Mouse (Mus musculus): ENCODE results near the gene Nbea. TPM values are rescaled to one million over a fixed set of nuclear protein-coding genes. Genes with fewer than 3 reads are reported as not detected.

The Nbea gene
- polyA plus RNA-seq, 1 experiment from 2014 or later, result 17.1 TPM

- no peaks in the 10 kb centered on the region for H3K4me1 ChIP-seq
- H3K27me3 ChIP-seq (replicated peaks; ENCODE audit: low read depth, poor library complexity, severe bottlenecking), result no peaks in the 10 kb centered on the region
- H3K4me3 ChIP-seq, result no peak overlapping the region
- DNase-seq (ENCODE audit: low spot score), result no peak
- H3K9me3 ChIP-seq, result no peaks in the 10 kb centered on the region
- no peaks in the 10 kb centered on the region for H3K36me3 ChIP-seq (replicated peaks)
- H3K27ac ChIP-seq (replicated peaks), result no peak overlapping the region
- 87% methylated on average over 2 of the region's 2 CpGs for WGBS
Observed at GRCm38 (mm10) chr3:56108101-56108500, 75.4 kb downstream of the Nbea start.

GRCm38 (mm10) chr3:56097105-56097504 lies 86.4 kb downstream of the Nbea start:
- Histone ChIP-seq H3K4me1 (peaks cover 10% of the 10 kb centered on the region), H3K27me3 (replicated peaks; ENCODE audit: low read depth, poor library complexity, severe bottlenecking) (no peaks in the 10 kb centered on the region), H3K9me3 (no peaks in the 10 kb centered on the region), H3K36me3 (replicated peaks) (no peaks in the 10 kb centered on the region), H3K27ac (replicated peaks) (0 out of 2 replicates have a peak overlapping the region, but pooled peaks have one; percentile 15), H3K4me3 (no peak overlapping the region)
- WGBS, result 9% methylated on average over 5 of the region's 5 CpGs
- peak; percentile 26 for DNase-seq (ENCODE audit: low spot score)

DNA sequence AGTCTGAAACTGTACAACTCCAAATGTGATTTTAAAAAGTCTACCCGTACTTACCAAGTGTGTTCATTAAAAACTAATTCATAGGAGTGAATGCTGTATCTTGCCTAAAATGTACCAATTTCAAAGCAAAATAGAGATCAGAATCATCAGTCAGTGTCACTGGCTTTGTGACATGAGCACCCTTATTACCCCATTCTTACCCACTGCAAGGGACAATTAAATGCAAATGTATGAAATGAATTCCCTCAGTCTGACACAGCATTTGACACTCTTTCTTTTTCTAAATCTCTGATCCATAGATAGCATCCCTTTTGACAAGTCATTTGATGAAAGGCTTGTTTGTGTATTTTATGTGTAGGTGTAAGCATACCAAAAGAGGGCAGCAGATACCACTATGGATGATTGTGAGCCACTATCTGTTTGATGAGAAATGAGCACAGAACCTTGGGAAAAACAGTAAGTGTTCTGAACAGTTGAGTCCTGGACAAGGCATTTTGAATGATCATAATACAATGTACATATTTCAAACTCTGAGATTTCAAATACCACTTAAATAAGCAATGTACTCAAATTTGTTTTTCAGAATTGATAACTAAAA lies 104.4 kb downstream of the Nbea start:
- Histone ChIP-seq H3K4me3 (no peak overlapping the region), H3K27ac (replicated peaks) (no peak overlapping the region), H3K4me1 (no peaks in the 10 kb centered on the region), H3K9me3 (no peaks in the 10 kb centered on the region), H3K27me3 (replicated peaks; ENCODE audit: low read depth, poor library complexity, severe bottlenecking) (no peaks in the 10 kb centered on the region), H3K36me3 (replicated peaks) (peaks cover 7% of the 10 kb centered on the region; the same call in 1 of the 2 replicates)
- 89% methylated on average over 1 of the region's 1 CpGs for WGBS
- DNase-seq (ENCODE audit: low spot score), result no peak

- no peak for DNase-seq (ENCODE audit: low spot score)
- WGBS, result 93% methylated on average over 6 of the region's 6 CpGs
- peaks cover 5% of the 10 kb centered on the region for H3K36me3 ChIP-seq (replicated peaks)
- H3K4me3 ChIP-seq, result no peak overlapping the region
- no peaks in the 10 kb centered on the region for H3K27me3 ChIP-seq (replicated peaks; ENCODE audit: low read depth, poor library complexity, severe bottlenecking)
- H3K9me3 ChIP-seq, result no peaks in the 10 kb centered on the region
- no peak overlapping the region for H3K27ac ChIP-seq (replicated peaks)
- H3K4me1 ChIP-seq, result no peaks in the 10 kb centered on the region
Observed at GRCm38 (mm10) chr3:56067849-56068248, 115.7 kb downstream of the Nbea start.

DNA sequence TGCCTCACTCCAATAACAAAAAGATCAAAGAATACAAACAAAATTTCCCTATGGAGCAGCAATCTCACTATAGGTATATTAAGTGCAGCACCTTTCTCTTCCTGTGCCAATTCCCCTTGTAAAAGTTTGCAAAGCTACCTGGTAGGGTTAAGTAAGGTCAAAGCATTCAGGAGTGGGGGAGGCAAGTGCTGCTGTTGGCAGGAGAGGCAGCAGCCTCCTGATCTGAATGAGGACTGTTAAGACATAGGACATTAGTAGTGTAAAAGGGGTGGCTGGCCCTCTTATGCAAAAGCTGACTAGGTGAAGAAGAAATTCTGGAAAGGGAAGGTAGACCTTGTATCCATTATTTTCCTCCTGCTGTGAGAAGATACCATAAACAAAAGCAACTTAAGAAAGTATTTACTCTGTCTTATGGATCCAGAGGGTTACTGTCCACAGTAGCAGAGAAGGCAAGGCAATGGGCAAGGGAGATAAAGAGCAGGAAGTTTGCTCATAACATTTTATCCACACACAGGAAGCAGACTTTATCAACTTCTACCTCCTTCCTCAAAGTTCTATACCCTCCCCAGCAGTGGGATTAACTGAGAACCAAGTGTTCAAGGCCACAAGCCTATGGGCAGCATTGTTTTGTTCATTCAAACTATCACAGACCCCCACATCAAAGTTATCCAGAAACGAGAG lies 117.0 kb downstream of the Nbea start:
- H3K9me3 ChIP-seq, result no peaks in the 10 kb centered on the region
- H3K4me1 ChIP-seq, result no peaks in the 10 kb centered on the region
- no peak for DNase-seq (ENCODE audit: low spot score)
- H3K4me3 ChIP-seq, result no peak overlapping the region
- peaks cover 5% of the 10 kb centered on the region for H3K36me3 ChIP-seq (replicated peaks)
- H3K27me3 ChIP-seq (replicated peaks; ENCODE audit: low read depth, poor library complexity, severe bottlenecking), result no peaks in the 10 kb centered on the region
- H3K27ac ChIP-seq (replicated peaks), result no peak overlapping the region
- 88% methylated on average over 1 of the region's 1 CpGs for WGBS

- Histone ChIP-seq H3K36me3 (replicated peaks) (peaks cover 5% of the 10 kb centered on the region), H3K9me3 (no peaks in the 10 kb centered on the region), H3K4me1 (no peaks in the 10 kb centered on the region), H3K27ac (replicated peaks) (no peak overlapping the region), H3K27me3 (replicated peaks; ENCODE audit: low read depth, poor library complexity, severe bottlenecking) (no peaks in the 10 kb centered on the region), H3K4me3 (no peak overlapping the region)
- DNase-seq (ENCODE audit: low spot score), result no peak
- WGBS, result 86% methylated on average over 4 of the region's 4 CpGs
Observed at GRCm38 (mm10) chr3:56065234-56065633, 118.3 kb downstream of the Nbea start.

DNA sequence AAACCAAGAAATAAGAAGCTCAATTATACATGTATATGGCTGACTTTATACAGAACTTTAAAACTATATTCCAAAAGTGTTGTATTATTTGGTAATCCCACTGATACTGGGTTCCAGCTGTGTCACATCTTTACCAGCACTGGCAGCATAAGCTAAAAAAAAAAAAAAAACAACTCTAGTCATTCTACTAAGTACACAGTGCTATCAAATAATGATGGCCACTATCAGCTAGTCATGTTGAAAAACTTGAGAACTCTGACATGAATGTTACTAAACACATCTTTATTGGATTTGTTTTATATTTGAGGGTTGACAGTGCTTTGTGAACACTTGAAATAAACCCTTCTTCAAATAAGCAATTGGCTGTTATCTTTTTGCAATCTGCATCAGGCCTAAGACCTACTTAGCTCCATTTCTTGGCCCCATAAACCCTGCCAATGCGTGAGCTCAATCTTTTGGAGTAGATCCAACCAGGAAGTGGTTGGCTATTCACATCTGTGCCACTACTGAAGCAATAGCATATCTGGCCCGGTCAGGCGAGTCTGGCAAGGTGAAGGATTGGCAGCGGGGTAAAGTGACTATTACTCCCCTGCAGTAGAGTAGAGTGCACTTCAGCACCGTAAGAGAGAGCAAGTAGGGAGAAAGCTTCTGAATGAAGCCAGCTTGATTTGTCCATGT lies 137.7 kb downstream of the Nbea start:
- H3K4me3 ChIP-seq, result no peak overlapping the region
- no peak for DNase-seq (ENCODE audit: low spot score)
- 0 out of 2 replicates have a peak, but pooled peaks cover 3% of the 10 kb centered on the region for H3K36me3 ChIP-seq (replicated peaks)
- no peaks in the 10 kb centered on the region for H3K4me1 ChIP-seq
- H3K27me3 ChIP-seq (replicated peaks; ENCODE audit: low read depth, poor library complexity, severe bottlenecking), result no peaks in the 10 kb centered on the region
- no peaks in the 10 kb centered on the region for H3K9me3 ChIP-seq
- no peak overlapping the region for H3K27ac ChIP-seq (replicated peaks)
- 91% methylated on average over 5 of the region's 5 CpGs for WGBS

GRCm38 (mm10) chr3:56043091-56043490 lies 140.4 kb downstream of the Nbea start:
- Histone ChIP-seq H3K27me3 (replicated peaks; ENCODE audit: low read depth, poor library complexity, severe bottlenecking) (no peaks in the 10 kb centered on the region), H3K27ac (replicated peaks) (no peak overlapping the region), H3K4me1 (no peaks in the 10 kb centered on the region), H3K36me3 (replicated peaks) (0 out of 2 replicates have a peak, but pooled peaks cover 3% of the 10 kb centered on the region), H3K4me3 (no peak overlapping the region), H3K9me3 (no peaks in the 10 kb centered on the region)
- DNase-seq (ENCODE audit: low spot score), result no peak
- 86% methylated on average over 1 of the region's 1 CpGs for WGBS

DNA sequence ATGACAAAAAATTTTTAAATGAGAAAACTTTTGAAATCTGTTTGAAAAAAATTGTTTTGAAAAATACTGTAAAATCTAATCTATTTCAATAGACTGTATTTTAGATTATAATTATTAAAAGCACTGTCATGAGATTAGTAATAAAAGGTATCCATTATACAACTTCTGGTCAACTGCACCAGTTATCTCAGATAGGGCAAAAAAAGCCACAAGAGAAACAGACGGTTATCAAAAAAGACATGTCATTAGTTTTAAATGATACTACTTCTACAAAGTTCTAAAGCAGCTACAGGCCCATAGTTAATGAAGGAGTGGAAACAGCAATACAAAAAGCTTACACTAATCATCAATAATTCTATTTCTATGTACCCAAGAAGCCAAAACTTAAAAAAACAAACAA lies 144.0 kb downstream of the Nbea start:
- Histone ChIP-seq H3K36me3 (replicated peaks) (no peaks in the 10 kb centered on the region), H3K4me3 (no peak overlapping the region), H3K9me3 (no peaks in the 10 kb centered on the region), H3K27me3 (replicated peaks; ENCODE audit: low read depth, poor library complexity, severe bottlenecking) (no peaks in the 10 kb centered on the region), H3K27ac (replicated peaks) (no peak overlapping the region), H3K4me1 (no peaks in the 10 kb centered on the region)
- WGBS, result 84% methylated on average over 1 of the region's 1 CpGs
- DNase-seq (ENCODE audit: low spot score), result no peak

- H3K4me1 ChIP-seq, result no peaks in the 10 kb centered on the region
- WGBS, result 88% methylated on average over 3 of the region's 3 CpGs
- H3K27me3 ChIP-seq (replicated peaks; ENCODE audit: low read depth, poor library complexity, severe bottlenecking), result no peaks in the 10 kb centered on the region
- H3K27ac ChIP-seq (replicated peaks), result no peak overlapping the region
- H3K36me3 ChIP-seq (replicated peaks), result 0 out of 2 replicates have a peak, but pooled peaks cover 5% of the 10 kb centered on the region
- no peak overlapping the region for H3K4me3 ChIP-seq
- no peaks in the 10 kb centered on the region for H3K9me3 ChIP-seq
- DNase-seq (ENCODE audit: low spot score), result no peak
Observed at GRCm38 (mm10) chr3:56034596-56034995, 148.9 kb downstream of the Nbea start.

DNA sequence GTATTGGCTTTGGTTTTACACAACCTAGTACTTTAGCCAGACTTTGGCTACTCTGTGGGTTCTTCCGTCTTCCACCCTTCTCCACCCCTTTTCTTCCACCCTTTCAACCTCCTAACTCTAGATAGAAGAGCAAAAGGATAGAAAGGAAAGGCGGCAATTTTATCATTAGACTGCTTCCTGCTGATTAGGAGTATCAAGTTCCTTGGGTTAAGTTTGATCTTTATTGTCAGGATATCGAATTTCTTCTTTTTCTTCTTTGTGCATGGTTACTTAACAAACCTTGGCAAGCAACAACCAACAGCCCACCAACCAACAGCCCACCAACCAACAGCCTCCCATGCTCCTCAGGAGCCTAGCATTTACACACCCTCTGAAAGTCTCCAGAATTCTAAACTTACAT lies 165.0 kb downstream of the Nbea start:
- H3K27ac ChIP-seq (replicated peaks), result no peak overlapping the region
- no peak for DNase-seq (ENCODE audit: low spot score)
- no peaks in the 10 kb centered on the region for H3K9me3 ChIP-seq
- no peaks in the 10 kb centered on the region for H3K4me1 ChIP-seq
- H3K36me3 ChIP-seq (replicated peaks), result peaks cover 20% of the 10 kb centered on the region
- no peaks in the 10 kb centered on the region for H3K27me3 ChIP-seq (replicated peaks; ENCODE audit: low read depth, poor library complexity, severe bottlenecking)
- H3K4me3 ChIP-seq, result no peak overlapping the region
- WGBS, result 87% methylated on average over 3 of the region's 3 CpGs

DNA sequence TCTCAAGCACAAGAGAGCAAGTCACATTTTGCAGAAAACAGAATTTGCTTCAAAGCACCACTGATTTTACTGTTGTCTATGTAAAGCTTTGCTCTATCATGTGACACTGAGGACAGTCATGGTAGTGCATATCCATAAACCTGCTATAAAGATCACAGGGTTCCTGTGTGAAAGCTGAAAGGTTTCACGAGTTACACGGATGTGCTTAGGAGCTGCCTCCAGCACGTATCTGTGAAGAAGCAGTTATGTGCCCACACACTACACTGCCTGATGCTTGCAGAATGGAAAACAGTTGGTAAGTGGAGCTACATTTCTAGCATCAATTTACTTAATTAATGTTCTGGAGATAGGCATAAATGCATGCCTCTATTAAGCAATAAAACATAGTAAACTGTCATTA lies 172.4 kb downstream of the Nbea start:
- Histone ChIP-seq H3K27ac (replicated peaks) (no peak overlapping the region), H3K4me3 (no peak overlapping the region), H3K27me3 (replicated peaks; ENCODE audit: low read depth, poor library complexity, severe bottlenecking) (no peaks in the 10 kb centered on the region), H3K4me1 (no peaks in the 10 kb centered on the region), H3K36me3 (replicated peaks) (peaks cover 8% of the 10 kb centered on the region), H3K9me3 (no peaks in the 10 kb centered on the region)
- no peak for DNase-seq (ENCODE audit: low spot score)
- WGBS, result 91% methylated on average over 3 of the region's 3 CpGs

GRCm38 (mm10) chr3:56007991-56008390 lies 175.5 kb downstream of the Nbea start:
- DNase-seq (ENCODE audit: low spot score), result peak; percentile 54
- Histone ChIP-seq H3K27me3 (replicated peaks; ENCODE audit: low read depth, poor library complexity, severe bottlenecking) (no peaks in the 10 kb centered on the region), H3K4me1 (no peaks in the 10 kb centered on the region), H3K36me3 (replicated peaks) (peaks cover 24% of the 10 kb centered on the region), H3K27ac (replicated peaks) (no peak overlapping the region), H3K4me3 (no peak overlapping the region), H3K9me3 (no peaks in the 10 kb centered on the region)
- WGBS, result 31% methylated on average over 2 of the region's 2 CpGs
